In the genomic region with DNA sequence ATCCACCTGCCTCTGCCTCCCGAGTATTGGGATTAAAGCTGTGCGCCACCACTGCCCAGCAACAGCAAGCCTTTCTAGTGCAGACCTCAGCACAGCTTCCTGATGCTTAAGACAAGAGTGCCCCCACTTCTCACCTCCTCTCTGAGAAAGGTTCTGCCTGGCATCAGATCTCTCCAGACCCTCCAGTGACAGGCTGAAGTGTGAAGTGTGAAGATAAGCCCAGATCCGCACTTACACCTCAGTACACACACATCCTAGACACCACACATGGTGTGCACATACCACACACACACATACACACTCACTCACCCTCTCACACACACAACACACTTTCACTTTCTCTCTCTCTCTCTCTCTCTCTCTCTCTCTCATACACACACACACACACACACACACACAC, we compare ENCODE assay signal across 19 mouse cellular contexts. TPM values are rescaled to one million over a fixed set of nuclear protein-coding genes. Genes with fewer than 3 reads are reported as not detected.
DNase-seq lines count a peak whose midpoint lies in the region; ATAC-seq lines count a peak whose summit lies in the region.
"Had no signal": no experiment of that assay in that cellular context is flagged by ENCODE, and none has a peak within 500 bp of the region (broad histone marks: within the 10 kb centered on the region; RNA-seq: fewer than 3 reads in every experiment).

No protein-coding gene starts in this region.

- DNase-seq in liver, result no peak
- peak; percentile 69 for DNase-seq in CD4-positive, CD25-positive, alpha-beta regulatory T cell, adult 2 months (ENCODE audit: low read depth, low spot score)
- DNase-seq in T-cell, adult 2 months (ENCODE audit: low spot score), result peak; percentile 39
- DNase-seq in naive thymus-derived CD4-positive, alpha-beta T cell, adult 2 months (ENCODE audit: low read depth), result peak; percentile 72
- DNase-seq in right cerebral cortex, postnatal 36 days (ENCODE audit: low spot score in 2 of 2), result no peak
- no peak for DNase-seq in right cerebral cortex, adult 18-20 months
- DNase-seq: adrenal gland, adult 2 months; cerebellum, postnatal 14 days; embryo, embryonic 11 days; gastrocnemius, postnatal 25 days; heart, adult 2 months; heart, postnatal 36 days; kidney, adult 11 months; lung, postnatal 10 days; thymus, adult 18-20 months had no signal

- no peaks in the 10 kb centered on the region; the same call in 1 of the 2 replicates for H3K27me3 ChIP-seq in liver, embryonic 12.5 days (replicated peaks)
- H3K27me3 ChIP-seq: hindbrain, embryonic 15.5 days; neural tube, embryonic 12.5 days had no signal

- no peak overlapping the region for H3K9ac ChIP-seq in liver, embryonic 12.5 days
- H3K9ac ChIP-seq: hindbrain, embryonic 15.5 days; neural tube, embryonic 12.5 days had no signal

- H3K9me3 ChIP-seq in liver, embryonic 12.5 days (replicated peaks), result no peaks in the 10 kb centered on the region
- H3K9me3 ChIP-seq: hindbrain, embryonic 15.5 days; neural tube, embryonic 12.5 days had no signal

- no peaks in the 10 kb centered on the region for H3K36me3 ChIP-seq in liver, embryonic 12.5 days
- H3K36me3 ChIP-seq: hindbrain, embryonic 15.5 days; neural tube, embryonic 12.5 days had no signal

- H3K4me3 ChIP-seq in liver, embryonic 12.5 days, result no peak overlapping the region
- H3K4me3 ChIP-seq: heart, adult 2 months; hindbrain, embryonic 15.5 days; neural tube, embryonic 12.5 days had no signal

- no peak overlapping the region for H3K4me2 ChIP-seq in liver, embryonic 12.5 days

- H3K27ac ChIP-seq in liver, embryonic 12.5 days, result no peak overlapping the region
- H3K27ac ChIP-seq: heart, adult 2 months; hindbrain, embryonic 15.5 days; kidney, postnatal 0 days; neural tube, embryonic 12.5 days had no signal

- H3K4me1 ChIP-seq in liver, embryonic 12.5 days, result peaks cover 52% of the 10 kb centered on the region

- ATAC-seq in liver, embryonic 12.5 days, result peak; percentile 34; the same call in 1 of the 2 replicates

- WGBS in liver, embryonic 12.5 days (ENCODE audit: insufficient replicate concordance), result 41% methylated on average over 3 of the region's 3 CpGs

RNA-seq across cellular contexts. Expression of a gene that starts 8.7 kb away (rescaled TPM):
- polyA plus RNA-seq in liver, embryonic 12.5 days (2016; fragmentation: Nextera tagmentation; extraction: Ambion mirVana), result 6.1 and 6.7 TPM in 2 replicates

RNA-seq across cellular contexts. Expression of a gene that starts 53.5 kb away (rescaled TPM):
- 46.5 and 49.5 TPM in 2 replicates for polyA plus RNA-seq in liver, embryonic 12.5 days (2016; fragmentation: Nextera tagmentation; extraction: Ambion mirVana)

Comparison
In these comparisons a context has a peak if more than half of its experiments do, and no peak if none do; other contexts are left out.
1. DNase-seq: peak in CD4-positive, CD25-positive, alpha-beta regulatory T cell, adult 2 months (single experiment), T-cell, adult 2 months (single experiment) and naive thymus-derived CD4-positive, alpha-beta T cell, adult 2 months (single experiment); none in liver (single experiment), right cerebral cortex, postnatal 36 days (0 of 2) and right cerebral cortex, adult 18-20 months (single experiment).